Mouse (Mus musculus) fat pad, adult 2 months (tissue): ENCODE measurements around the gene 3110082J24Rik.

Experiments used
- DNase-seq: peaks from one replicate; pipeline ENCODE4 v3.0.0-alpha.2; 2011; ENCODE audit warnings: low read depth, low spot score; ENCODE audit errors: extremely low read depth

3110082J24Rik gene

DNA sequence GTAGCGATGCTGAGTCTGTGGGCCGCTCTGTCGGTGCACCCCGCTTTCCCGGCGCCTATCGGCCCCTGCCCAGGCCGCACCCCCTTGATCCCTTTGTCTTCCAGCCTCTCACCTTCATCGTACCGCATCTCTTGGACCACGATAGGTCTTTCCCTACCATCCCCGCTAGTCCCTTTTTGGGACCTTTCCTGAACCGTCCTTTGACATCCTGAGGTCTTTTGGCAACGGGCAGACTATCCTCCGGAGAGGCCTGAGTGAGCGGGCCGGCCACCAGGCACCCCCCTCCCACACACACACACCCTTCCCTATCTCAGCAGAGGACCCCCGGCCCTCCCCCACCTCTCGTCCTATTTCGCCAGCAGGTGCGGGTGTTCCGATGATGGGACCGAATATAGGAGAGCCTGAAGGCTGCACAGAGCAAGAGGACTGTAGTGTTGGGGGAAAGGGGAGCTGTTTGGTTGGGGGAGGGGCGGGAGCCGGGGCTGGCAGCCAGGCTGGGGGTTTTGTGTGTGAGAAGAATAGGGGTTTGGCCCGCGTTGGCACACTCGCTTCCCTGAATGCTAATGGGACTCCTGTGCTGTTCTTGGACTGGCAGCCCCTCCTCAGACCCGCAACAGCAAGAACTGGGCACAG, at the start of gene 3110082J24Rik:
3110082J24Rik (minus strand) TSS at position 419 of the 633 bp plus-strand sequence.
- no peak for DNase-seq

DNA sequence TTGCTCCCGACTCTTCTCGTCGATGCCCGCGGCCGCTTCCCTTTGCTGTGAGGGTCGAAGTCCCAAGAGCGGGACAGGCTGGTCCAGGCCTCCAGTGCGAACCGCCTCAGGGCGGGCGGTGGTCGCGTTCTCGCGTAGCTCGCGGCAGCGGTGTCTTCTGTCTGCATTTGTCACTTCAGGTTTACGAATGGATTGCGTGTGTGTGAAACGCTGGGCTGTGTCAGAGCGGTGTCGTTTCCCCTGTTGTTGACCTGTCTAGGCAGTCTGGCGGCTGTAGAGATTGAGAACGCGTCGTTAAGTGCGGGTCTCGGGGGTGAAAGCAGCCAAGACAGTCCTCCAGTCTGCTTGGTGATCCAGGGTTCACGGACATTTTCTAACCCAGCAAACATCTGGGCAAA, 49.5 kb upstream of the 3110082J24Rik start:
- DNase-seq: no peak

DNA sequence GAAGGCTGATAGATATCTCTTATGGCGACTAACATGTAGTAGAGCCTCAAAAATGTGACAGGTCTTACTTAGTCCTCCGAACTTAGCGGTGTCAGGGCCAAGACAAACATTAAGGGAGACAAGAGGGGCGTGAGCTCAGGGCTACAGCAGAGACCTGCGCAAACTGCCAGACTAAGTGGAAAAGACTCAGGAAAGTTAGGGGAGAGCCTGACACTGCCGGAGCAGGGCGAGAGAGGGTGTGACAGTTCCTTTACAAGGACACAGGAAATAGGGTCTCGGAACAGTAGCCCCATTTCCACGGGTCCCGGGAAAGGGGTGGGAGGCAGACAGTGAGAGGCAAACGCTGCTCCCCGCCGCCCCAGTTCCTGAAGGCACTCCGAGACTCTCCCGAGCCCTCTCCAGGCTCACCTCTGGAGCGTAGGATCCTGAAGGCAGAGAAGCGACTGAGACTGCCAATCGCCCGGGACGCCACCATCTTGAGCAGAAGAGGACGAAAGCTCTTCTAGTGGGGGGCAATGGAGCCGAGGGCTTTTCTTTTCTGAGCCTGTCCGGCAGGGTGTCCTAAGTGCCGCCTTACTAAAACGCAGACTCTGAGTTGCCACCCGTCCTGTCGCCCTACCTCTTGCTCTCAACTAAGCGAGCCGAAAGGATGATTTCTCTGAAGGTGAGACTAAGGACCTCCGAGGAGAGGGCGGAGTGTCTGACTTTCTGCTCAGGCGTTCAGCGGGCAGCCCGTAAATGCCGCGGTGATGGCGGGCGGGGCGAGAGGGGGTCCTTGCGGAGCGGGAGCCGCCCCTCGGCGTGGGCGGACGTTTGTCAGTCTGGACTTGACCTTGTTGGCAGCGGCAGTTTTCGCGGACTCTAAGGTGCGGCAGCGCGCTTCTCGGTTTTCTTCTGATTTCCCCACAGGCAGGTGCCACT, 48.8 kb upstream of the 3110082J24Rik start, which contains the start of the genes Hadha and Hadhb:
Hadha (minus strand) TSS at position 689 of the 921 bp plus-strand sequence.
Hadhb (plus strand) TSS at position 775 of the 921 bp plus-strand sequence.
- no peak for DNase-seq

DNA sequence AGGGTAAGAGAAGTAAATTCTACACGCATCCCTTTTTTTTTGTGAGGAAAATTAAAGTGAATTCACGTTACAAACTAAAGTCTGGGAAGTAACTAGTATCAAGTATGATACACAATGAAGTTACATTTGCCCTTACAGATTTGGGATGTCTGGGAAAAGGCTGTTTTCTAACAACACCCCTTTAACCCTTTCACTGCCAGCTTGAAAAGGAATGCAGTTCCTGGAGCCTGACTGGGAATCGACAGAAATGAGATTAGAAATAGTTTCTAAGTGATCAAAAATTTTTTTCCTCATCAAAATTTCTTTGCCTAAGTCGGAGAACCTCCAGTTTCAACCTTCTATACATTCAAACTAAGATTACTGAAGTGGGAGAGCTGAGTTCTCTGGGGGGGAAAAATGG, 48.1 kb upstream of the 3110082J24Rik start:
- no peak for DNase-seq

DNA sequence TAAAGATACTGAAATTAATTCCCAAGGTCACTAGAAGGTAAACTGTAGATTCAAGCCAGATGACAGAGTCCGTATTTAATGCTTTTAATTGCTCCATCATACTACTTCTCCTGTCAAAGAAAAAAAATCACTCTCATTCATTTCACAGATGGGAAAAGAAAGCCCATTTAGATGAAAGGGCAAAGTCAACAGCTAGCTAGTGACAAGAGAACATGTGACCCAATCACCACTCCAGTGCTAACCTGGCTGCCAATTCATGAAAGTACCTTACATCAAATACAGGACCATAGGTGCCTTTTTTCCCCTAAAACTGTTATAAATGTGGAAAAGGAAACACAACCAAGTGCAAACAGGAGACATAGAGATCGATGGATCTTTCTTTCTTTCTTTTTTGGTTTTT, 47.3 kb upstream of the 3110082J24Rik start:
- DNase-seq: no peak

DNA sequence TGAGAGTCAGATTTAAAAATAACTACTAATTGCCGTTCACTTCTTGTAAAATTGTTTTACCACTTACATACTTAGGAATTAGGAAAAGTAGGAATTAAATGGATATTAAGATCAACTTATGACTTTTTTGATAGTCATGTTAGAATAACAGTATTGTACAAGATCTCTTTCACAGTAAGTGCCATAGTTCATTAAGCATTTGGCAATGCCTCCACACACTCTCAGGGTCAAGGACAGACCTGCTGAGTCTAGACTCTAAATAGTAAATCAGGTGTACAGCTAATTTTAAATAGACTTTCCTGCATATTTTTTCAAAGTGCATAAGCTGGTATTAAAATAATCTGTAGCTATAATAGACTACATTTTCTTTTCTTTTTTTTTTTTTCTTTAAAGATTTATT, 46.5 kb upstream of the 3110082J24Rik start:
- no peak for DNase-seq

DNA sequence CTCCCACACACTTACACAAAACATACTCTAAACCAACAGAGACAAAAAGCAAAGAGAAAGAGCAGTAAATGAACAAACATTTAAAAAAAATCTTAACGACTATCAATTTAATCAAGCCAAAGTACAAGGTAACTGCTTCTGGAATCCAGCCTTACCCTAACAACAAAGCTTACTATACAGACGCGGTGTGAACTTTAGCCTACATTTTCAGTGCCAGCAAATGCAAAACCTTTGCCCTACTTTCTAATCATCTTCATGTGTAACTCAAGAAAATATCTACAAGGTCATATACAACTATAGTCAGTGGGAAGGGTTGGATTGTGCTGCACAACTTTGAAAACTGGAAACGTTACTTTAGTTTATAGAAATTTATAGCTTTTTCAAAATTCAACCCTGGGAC, 46.1 kb upstream of the 3110082J24Rik start:
- peak; percentile 82 for DNase-seq

DNA sequence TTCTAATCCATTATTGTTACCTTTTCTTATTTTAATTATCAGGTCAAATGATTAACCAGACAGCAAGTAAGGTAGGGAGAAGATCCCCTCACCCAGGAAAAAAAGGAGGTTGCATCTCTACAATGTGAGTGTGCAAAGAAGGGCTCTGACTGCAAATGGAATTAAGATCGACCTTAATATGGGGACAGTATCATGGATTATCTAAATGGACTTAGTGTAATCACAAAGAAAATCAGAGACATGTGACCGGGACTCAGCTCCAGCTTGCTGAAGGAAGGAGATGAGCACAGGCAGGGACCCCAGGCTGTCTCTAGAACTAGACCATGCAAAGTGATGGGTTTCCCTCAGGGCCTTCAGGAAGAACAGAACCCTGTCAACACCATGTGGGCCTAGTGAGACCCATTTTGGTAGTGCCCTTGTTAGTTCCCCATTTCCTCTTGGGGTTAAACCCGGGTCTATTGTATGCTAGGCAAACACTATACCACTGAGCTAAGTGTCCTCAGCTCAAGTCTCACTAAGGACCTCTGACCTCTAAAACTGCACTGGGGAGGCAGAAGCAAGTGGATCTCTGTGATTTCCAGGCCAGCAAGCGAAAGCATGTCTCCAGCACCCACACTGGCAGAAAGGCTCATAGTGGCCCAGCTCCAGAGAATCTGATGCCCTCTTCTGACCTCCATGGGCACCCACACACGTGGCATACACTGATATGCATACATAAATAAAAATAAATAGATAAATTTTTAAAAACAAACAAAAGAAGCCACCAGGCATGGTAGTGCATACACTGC, 42.4 kb upstream of the 3110082J24Rik start:
- no peak for DNase-seq

DNA sequence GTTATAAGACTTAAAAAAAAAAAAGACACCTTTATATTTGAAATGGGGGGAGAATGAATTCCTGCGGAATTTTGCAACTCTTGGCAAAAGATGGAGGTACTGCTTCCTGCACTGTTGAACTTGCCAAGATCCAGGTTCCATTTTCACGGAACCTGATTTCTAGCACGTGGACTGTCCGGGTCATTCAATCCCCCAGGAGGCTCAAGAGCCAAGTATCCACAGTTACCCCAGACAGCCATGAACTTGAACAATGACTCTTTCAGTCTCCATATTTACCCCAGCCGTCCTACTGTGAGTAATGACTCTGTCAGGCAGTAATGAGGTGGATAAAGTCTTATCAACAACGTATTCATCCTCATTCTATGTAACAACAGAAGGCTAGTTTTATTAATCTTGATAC, 40.6 kb upstream of the 3110082J24Rik start:
- no peak for DNase-seq

DNA sequence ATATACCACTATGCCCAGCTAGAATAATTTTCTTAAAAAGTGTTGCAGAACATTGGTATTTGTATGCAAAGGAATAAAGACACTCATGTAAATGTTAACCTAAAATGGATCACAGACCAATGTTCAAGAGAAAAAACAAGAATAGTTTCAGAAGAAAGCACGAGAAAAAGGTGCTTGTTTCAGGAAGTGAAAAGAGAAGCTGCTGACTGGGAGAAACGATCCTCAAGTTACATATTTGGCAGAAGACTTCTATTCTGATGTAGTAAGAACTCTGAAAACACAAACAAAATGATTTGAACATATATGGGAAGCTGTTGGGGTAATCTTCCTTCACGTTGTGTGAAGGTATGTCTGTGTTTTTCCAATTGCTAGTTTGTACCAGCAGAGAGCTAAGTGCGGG, 32.3 kb upstream of the 3110082J24Rik start:
- DNase-seq: no peak

DNA sequence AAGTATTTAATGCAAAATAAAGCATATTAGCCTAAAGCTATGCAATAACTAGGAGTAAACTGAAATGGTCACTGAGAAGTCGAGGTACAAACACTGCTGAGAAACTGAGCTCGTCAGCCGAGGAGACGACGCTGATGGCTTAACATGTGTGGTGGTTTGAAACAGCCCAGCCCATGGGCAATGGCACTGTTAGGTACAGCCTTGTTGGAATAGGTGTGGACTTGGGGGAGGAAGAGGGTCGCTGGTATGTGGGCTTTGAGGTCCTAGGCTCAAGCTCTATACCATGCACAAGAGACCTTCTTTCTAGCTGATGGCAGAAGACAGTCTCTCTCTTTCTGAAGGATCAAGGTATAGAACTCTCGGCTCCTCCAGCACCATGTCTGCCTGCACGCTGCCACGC, 31.4 kb upstream of the 3110082J24Rik start:
- no peak for DNase-seq

DNA sequence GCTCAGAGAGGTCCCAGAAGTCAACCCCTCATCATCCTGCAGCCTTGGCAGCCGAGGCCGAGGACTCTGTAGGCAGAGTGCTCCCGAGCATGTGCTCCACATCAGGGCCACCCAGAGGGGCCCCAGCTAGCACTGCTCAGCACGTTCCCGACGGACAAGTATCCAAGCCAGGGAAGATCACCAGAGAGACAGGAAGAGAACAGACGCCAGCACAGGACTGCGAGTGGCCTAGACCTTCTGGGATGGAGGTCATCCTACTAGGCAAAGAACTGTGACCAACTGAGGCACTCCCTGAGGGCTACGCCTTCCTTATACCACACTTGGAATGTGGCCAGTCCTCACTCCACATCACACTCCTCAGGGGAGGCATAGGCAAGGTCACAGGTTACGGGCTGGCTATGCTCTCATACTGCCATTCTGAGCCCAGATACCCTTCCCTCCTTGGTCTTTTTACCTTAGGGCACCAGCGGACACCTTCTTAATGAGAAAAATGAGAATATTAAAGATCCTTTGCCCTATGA, 29.9 kb upstream of the 3110082J24Rik start:
- no peak for DNase-seq

DNA sequence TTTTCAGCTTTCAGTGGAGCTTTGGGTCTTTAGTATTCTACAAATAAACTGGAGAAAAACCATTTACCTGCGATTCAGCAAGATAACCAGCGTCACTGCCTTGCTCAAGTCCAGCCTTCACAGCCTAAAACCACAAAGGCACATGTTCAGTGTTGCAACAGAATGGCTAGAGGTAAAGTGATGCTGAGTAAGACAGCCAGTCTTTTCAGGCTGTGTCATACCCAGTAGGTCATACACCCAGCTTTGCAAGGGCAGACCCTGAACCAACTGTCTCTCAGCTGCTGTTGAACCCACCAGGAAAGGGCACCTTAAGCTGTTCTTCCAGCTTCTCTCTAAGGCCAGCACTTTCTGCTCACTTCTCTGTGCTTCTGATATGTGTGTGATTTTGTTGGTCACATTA, 26.3 kb upstream of the 3110082J24Rik start:
- no peak for DNase-seq

DNA sequence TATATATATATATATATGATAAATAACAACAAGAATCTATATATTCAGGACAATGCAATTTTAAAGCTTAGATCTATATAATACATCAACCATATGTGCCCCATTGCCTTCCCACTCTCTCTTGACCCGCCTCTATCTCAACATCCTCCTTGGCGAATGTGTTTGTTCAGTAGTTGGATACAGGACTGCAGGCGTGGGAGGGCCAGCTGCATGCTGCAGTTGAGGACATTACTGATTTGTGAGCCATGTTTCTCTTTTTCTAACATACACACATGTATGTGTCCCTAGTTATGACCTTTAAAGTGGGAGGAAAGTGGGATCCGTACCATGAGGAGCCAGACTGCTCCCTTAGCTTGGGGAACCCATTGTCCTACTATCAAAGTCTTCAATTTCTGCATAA, 25.4 kb upstream of the 3110082J24Rik start:
- no peak for DNase-seq

DNA sequence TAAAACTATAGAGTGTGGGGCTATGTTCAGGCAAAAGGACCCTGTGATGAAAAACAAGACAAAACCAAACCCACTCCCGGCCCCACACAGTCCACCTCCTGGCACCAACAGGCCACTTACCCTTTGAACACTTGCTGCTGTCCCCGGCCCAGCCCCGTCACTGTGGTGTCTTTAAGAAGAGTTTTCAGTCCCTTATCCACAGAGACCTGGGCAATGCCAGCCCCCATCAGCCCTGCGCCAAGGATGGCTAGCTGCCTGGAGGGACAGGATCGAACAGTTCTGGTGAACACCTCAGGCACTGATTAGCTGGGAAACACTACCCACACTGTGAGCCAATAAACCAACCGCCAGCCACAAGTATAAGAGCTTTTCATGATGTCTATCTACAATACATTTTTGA, 22.8 kb upstream of the 3110082J24Rik start:
- no peak for DNase-seq

DNA sequence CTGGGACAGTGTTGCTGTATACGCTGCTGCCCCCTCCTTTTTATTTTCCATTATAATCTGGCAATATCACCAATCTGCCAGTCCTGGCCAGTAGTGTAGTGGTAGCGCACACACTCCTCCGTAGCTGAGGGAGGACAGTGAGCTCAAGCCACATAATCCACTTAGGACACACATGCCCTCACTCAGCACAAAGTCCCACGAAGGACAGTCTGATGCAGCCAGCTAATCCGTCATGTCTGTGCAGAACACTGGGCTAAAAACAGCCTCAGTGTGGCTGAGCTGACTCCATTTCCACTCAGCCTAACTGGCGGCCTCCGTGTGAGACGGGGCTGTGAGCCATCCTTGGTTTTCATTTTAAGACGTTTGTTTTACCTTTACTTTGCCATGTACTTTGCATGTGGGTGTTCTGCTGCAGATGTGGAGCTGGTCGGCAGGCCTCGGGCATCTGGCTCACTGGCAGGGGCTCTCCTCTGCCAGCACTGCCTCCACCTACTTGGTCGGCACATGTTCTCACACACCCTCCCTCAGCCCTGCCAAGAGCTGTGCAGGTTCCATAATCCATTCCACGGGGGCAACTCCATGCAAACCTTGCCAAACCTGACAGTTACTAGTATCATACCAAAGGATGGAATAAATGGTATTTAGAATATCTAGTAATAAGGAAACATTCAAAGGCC, 22.2 kb upstream of the 3110082J24Rik start:
- DNase-seq: no peak

DNA sequence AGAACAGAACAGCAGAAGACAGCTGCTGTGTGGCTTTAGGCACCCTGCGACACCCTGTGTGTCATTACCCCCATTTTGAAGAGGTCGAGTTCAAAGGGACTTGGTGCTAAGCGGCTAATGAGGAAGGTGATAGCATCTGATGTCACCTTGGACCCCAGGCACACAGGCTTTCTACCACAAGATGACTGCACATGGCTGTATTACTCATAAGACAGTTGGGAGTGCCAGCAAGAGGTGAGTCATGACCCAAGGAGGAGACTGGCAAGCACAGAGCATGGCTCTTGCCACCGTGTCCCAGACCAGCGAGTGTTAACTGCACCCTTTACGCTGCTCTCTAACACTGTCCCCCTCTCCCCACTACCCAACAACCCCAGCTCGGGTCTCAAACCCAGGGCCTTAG, 20.9 kb upstream of the 3110082J24Rik start:
- no peak for DNase-seq

DNA sequence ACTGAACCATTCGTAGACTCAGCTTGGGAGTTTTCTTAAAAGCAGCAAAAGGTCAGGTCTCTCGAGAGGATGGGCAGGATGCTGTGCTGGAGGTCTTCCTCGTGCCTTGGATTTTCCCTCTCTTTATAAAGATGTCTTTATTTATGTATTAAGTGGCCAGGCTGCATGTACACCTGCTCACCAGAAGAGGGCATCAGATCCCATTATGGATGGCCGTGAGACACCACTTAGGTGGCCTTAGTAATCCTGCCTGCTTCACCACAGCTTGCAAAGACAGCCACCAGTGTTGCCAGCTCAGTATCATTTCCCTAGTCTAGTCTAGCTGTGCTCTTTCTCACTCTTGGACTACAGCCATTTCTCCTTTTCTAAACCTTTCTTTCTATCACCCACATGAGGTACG, 19.7 kb upstream of the 3110082J24Rik start:
- DNase-seq: no peak

DNA sequence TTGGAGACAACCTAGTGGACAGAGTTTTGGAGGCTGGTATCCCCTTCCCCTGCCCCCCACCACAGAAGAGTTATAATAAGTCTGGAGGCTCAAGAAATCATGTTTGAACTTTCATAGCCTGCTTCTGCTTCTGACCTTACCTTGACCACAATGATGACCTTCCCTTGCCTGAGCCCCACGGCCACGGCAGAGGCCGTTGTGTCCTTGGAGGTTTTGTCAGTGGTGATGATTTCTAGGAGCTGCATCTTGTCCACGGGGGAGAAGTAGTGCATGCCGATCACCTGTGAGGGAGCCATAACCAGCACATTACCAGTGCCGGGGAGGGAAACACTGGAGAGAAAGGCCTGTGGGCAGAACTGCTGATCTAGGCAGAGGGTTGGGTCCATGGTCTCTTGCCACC, 16.6 kb upstream of the 3110082J24Rik start:
- no peak for DNase-seq

DNA sequence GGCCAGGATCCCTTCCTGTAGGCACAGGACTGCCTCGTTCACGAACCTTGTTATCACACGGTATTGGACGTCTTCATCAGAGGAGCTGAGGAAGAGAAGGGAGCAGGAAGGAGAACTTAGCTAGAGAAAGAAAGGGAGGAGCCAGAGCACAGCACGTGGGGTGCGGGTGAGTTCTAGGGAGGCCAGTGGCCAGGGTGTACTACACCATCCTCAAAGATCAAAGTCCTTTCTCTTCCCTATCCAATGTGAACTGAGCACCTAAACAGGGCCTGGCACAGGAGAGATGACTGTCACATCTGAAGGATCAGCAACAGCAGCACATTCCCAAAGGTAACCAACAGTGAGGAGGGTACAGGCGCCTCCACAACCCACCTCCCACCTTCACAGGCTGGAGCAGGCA, 14.2 kb upstream of the 3110082J24Rik start:
- no peak for DNase-seq

DNA sequence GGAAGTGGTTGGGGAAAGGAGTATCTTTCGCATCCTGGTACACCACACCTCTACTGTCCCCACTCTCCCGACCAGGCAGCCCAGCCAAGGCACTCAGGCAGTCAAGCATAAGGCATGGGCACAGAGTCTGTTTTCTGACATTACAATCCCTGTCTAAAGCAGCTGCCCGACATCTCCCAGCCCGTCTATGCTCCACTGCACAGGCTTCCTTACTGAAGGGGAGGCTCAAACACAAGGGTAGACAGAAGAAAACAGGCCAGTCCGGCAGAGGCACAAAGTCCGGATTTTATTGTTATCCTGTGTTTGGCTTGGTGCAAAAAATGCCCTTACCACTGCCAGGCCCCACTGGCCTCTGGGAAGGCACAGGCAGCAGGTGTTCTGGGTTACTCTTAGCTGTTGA, 13.3 kb upstream of the 3110082J24Rik start:
- DNase-seq: no peak
